ENCODE assay signal across 9 mouse cellular contexts in genomic region chr7:117433641-117434040, GRCm38 (mm10). TPM values are rescaled to one million over a fixed set of nuclear protein-coding genes. Genes with fewer than 3 reads are reported as not detected.
A peak's percentile ranks its signal among the peaks of the same experiment; 100 is the strongest.
DNase-seq lines count a peak whose midpoint lies in the region; ATAC-seq and TF ChIP-seq lines count a peak whose summit lies in the region.
"Had no signal": no experiment of that assay in that cellular context is flagged by ENCODE, and none has a peak within 500 bp of the region (broad histone marks: within the 10 kb centered on the region; RNA-seq: fewer than 3 reads in every experiment).

No protein-coding gene starts in this region.

- no peak for TF ChIP-seq EP300 in stomach, postnatal 0 days (optimal IDR thresholded peaks at IDR 0.05)

- TF ChIP-seq CTCF in stomach, postnatal 0 days (IDR thresholded peaks at IDR 0.05; ENCODE audit: low read depth) = no peak

- no peaks in the 10 kb centered on the region for H3K9me3 ChIP-seq in stomach, embryonic 15.5 days
- H3K9me3 ChIP-seq in stomach, postnatal 0 days (ENCODE audit: control insufficient read depth, low read length) = no peaks in the 10 kb centered on the region
- H3K9me3 ChIP-seq: midbrain, embryonic 12.5 days had no signal

- H3K4me1 ChIP-seq in stomach, embryonic 15.5 days = 0 out of 2 replicates have a peak, but pooled peaks cover 3% of the 10 kb centered on the region
- H3K4me1 ChIP-seq in stomach, postnatal 0 days (replicated peaks; ENCODE audit: control insufficient read depth, insufficient read depth) = no peaks in the 10 kb centered on the region

- WGBS in stomach, embryonic 15.5 days = 57% methylated on average over 9 of the region's 9 CpGs
- WGBS in stomach, postnatal 0 days = 61% methylated on average over 9 of the region's 9 CpGs

- DNase-seq in gastrocnemius, adult 18-20 months (ENCODE audit: low spot score) = peak; percentile 43
- DNase-seq in gastrocnemius, postnatal 25 days = no peak
- DNase-seq in stomach, postnatal 0 days (ENCODE audit: low spot score) = no peak
- peak; percentile 55 to 66 for DNase-seq in left cerebral cortex, postnatal 36 days (ENCODE audit: low spot score in 2 of 2)
- no peak for DNase-seq in T-cell, adult 2 months (ENCODE audit: low spot score)
- no peak for DNase-seq in spleen, postnatal 10 days (ENCODE audit: low spot score in 2 of 2)

- intact Hi-C loops in left cerebral cortex, postnatal 36 days (cut with DNase I) = no loop called here

- H3K9ac ChIP-seq in stomach, embryonic 15.5 days = no peak overlapping the region
- no peak overlapping the region for H3K9ac ChIP-seq in stomach, postnatal 0 days (ENCODE audit: low read length)
- H3K9ac ChIP-seq: midbrain, embryonic 12.5 days had no signal

- H3K4me2 ChIP-seq in stomach, embryonic 15.5 days = no peak overlapping the region
- H3K4me2 ChIP-seq in stomach, postnatal 0 days (replicated peaks; ENCODE audit: low read depth) = no peak overlapping the region
- H3K4me2 ChIP-seq: midbrain, embryonic 12.5 days had no signal

- no peaks in the 10 kb centered on the region for H3K36me3 ChIP-seq in stomach, embryonic 15.5 days
- H3K36me3 ChIP-seq in stomach, postnatal 0 days (ENCODE audit: control insufficient read depth, insufficient read depth, low read length) = no peaks in the 10 kb centered on the region
- H3K36me3 ChIP-seq: midbrain, embryonic 12.5 days had no signal

- 0 out of 2 replicates have a peak, but pooled peaks have one; percentile 37 for ATAC-seq in stomach, embryonic 15.5 days (ENCODE audit: insufficient read depth, low FRiP score, low read depth)
- no peak for ATAC-seq in stomach, postnatal 0 days (ENCODE audit: low FRiP score, low TSS enrichment)
- no peak for ATAC-seq in erythroblast, adult 5-6 weeks (replicated peaks; ENCODE audit: low FRiP score, poor library complexity, severe bottlenecking)

- no peak overlapping the region for H3K4me3 ChIP-seq in stomach, embryonic 15.5 days (replicated peaks)
- no peak overlapping the region for H3K4me3 ChIP-seq in stomach, postnatal 0 days (ENCODE audit: low read depth, low read length)
- H3K4me3 ChIP-seq: midbrain, embryonic 12.5 days had no signal

- H3K27ac ChIP-seq in stomach, embryonic 15.5 days = no peak overlapping the region
- H3K27ac ChIP-seq in stomach, postnatal 0 days (replicated peaks) = no peak overlapping the region
- H3K27ac ChIP-seq: midbrain, embryonic 12.5 days had no signal

- no peaks in the 10 kb centered on the region for H3K27me3 ChIP-seq in stomach, embryonic 15.5 days (replicated peaks)
- H3K27me3 ChIP-seq in stomach, postnatal 0 days (ENCODE audit: control insufficient read depth, insufficient read depth, low read length) = no peaks in the 10 kb centered on the region
- H3K27me3 ChIP-seq: midbrain, embryonic 12.5 days had no signal

RNA-seq across cellular contexts. Expression of gene Xylt1, which starts 52.9 kb away (rescaled TPM):
- total RNA-seq in gastrocnemius, adult 18-20 months (2021) = 1 to 10 TPM; 8.2 to 9.3 TPM
- total RNA-seq in gastrocnemius, postnatal 25 days (2021) = 1 to 10 TPM; 4.6 to 6.2 TPM
- polyA plus RNA-seq in stomach, embryonic 15.5 days (2015; fragmentation: Nextera tagmentation; extraction: Ambion mirVana) = 0.99 and 1.1 TPM in 2 replicates
- polyA plus RNA-seq in stomach, postnatal 0 days (2015; fragmentation: Nextera tagmentation; extraction: Ambion mirVana) = 0.36 TPM in 2 replicates
- 10 to 100 TPM; 46.0 to 59.0 TPM for total RNA-seq in left cerebral cortex, postnatal 36 days (2021)
- total RNA-seq in erythroblast, adult 5-6 weeks (2015; ENCODE audit: low replicate concordance) = 4.8 and 5.0 TPM in 2 replicates
- total RNA-seq in erythroblast, adult 5-6 weeks (2017; ENCODE audit: low replicate concordance) = 3.0 and 3.6 TPM in 2 replicates

Comparison
In these comparisons a context has a peak if more than half of its experiments do, and no peak if none do; other contexts are left out.
1. DNase-seq: peak in gastrocnemius, adult 18-20 months (single experiment) and left cerebral cortex, postnatal 36 days (2 of 2); none in gastrocnemius, postnatal 25 days (single experiment), stomach, postnatal 0 days (single experiment), T-cell, adult 2 months (single experiment) and spleen, postnatal 10 days (0 of 2).
2. RNA of gene Xylt1, which starts 52.9 kb away (total RNA-seq): 46.0 to 59.0 TPM in left cerebral cortex, postnatal 36 days; 8.2 to 9.3 TPM in gastrocnemius, adult 18-20 months, 4.6 to 6.2 TPM in gastrocnemius, postnatal 25 days and 3.0 to 5.0 TPM in erythroblast, adult 5-6 weeks; every median in the first group is over 4 times any median in the second.